Mouse (Mus musculus) thymus, adult 2 months (tissue): ENCODE measurements around the gene Il17re. TPM values are rescaled to one million over a fixed set of nuclear protein-coding genes. Genes with fewer than 3 reads are reported as not detected.

Experiments
- DNase-seq: peaks from one replicate; pipeline ENCODE4 v3.0.0; 2021
- H3K27ac ChIP-seq: fragments of 200-500 bp; 2 replicates; pipeline ENCODE4 v1.5.1; 2012; ENCODE audit warnings: low read length, control low read depth; ENCODE audit not compliant: control insufficient read depth, insufficient read depth
- H3K27me3 ChIP-seq: fragments of 200-500 bp; 2 replicates; pipeline ENCODE4 v1.6.1; 2012; ENCODE audit warnings: mild to moderate bottlenecking, low read length, moderate library complexity, mixed read lengths; ENCODE audit not compliant: control insufficient read depth, insufficient read depth
- H3K36me3 ChIP-seq: fragments of 200-500 bp; 2 replicates; pipeline ENCODE4 v1.6.1; 2012; ENCODE audit warnings: mild to moderate bottlenecking, low read length, moderate library complexity; ENCODE audit not compliant: control insufficient read depth, insufficient read depth
- H3K4me1 ChIP-seq: fragments of 200-500 bp; replicated peaks from 2 replicates; pipeline ENCODE4 v1.6.1; 2012; ENCODE audit warnings: low read length; ENCODE audit not compliant: control insufficient read depth, insufficient read depth
- H3K4me3 ChIP-seq: fragments of 200-500 bp; 2 replicates; pipeline ENCODE4 v1.5.1; 2012; ENCODE audit warnings: mild to moderate bottlenecking, low read length, control low read depth, moderate library complexity; ENCODE audit not compliant: control insufficient read depth, insufficient read depth
- CTCF ChIP-seq: fragments of 200-500 bp; IDR thresholded peaks from 2 replicates; pipeline ENCODE4 v1.5.1; 2012; ENCODE audit warnings: mild to moderate bottlenecking, control low read depth, low read length, moderate library complexity, borderline replicate concordance; ENCODE audit not compliant: control insufficient read depth, poor library complexity, insufficient read depth; ENCODE audit errors: extremely low read depth
- POLR2A ChIP-seq: fragments of 200-500 bp; IDR thresholded peaks from 2 replicates; pipeline ENCODE4 v1.6.1; 2012; ENCODE audit warnings: mild to moderate bottlenecking, low read length, control low read depth, moderate library complexity; ENCODE audit not compliant: control insufficient read depth, poor library complexity, insufficient read depth; ENCODE audit errors: extremely low read depth
- WGBS: fragments of 180-500 bp; shearing (Covaris S2); methylation state at CpG from one replicate; pipeline ENCODE4 v1.1.7; 2018; 5-methylcytosine and 5-hydroxymethylcytosine counted together
- polyA plus RNA-seq: library from polyadenylated mRNA; depleted of rRNA; stranded (reverse); fragments of >200 nt; gene quantifications from 2 replicates; pipeline ENCODE4 v1.2.3, GENCODE M21; 2012

Il17re gene
- polyA plus RNA-seq, 1 experiment, result 22.8 TPM

- 60% methylated on average over 7 of the region's 7 CpGs for WGBS
- no peak overlapping the region for H3K27ac ChIP-seq
- peaks cover 6% of the 10 kb centered on the region for H3K4me1 ChIP-seq
- no peak overlapping the region for H3K4me3 ChIP-seq
- DNase-seq, result peak; percentile 81
- no peaks in the 10 kb centered on the region for H3K36me3 ChIP-seq
- H3K27me3 ChIP-seq, result no peaks in the 10 kb centered on the region
- TF ChIP-seq POLR2A (no peak), CTCF (no peak)
Measured at GRCm38 (mm10) chr6:113441147-113441680, 17.1 kb upstream of the Il17re start.

DNA sequence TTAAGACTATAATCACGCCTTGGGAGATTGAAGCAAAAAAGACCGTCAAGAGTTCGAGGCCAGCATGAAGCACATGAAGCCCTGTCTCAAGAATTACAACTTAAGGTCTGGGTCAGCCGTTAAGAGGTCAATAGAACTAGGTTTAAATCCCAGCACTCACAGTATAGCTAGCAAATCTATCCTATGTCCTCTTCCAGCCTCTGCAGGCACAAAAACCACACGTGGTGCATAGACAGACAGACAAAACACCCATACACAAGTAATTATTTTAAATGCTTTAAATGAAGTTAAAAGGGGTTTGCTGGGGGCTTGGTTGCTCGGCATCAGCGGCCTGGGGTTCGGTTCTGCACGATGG, 16.2 kb upstream of the Il17re start:
- H3K36me3 ChIP-seq, result no peaks in the 10 kb centered on the region
- no peak for DNase-seq
- H3K4me1 ChIP-seq, result peaks cover 6% of the 10 kb centered on the region
- no peaks in the 10 kb centered on the region for H3K27me3 ChIP-seq
- TF ChIP-seq CTCF (no peak), POLR2A (no peak)
- H3K4me3 ChIP-seq, result peak overlapping the region; percentile 91
- no peak overlapping the region for H3K27ac ChIP-seq
- WGBS, result 36% methylated on average over 9 of the region's 9 CpGs

GRCm38 (mm10) chr6:113442442-113443090, 15.7 kb upstream of the Il17re start, which contains the start of gene Jagn1:
TSS of gene Jagn1 (plus strand) at chr6:113442569.
- TF ChIP-seq POLR2A (peak; percentile 66), CTCF (no peak)
- Histone ChIP-seq H3K27me3 (no peaks in the 10 kb centered on the region), H3K36me3 (peaks cover under 1% of the 10 kb centered on the region; the same call in 1 of the 2 replicates), H3K4me1 (peaks cover 6% of the 10 kb centered on the region), H3K4me3 (peak within 1 kb of the TSS; percentile 91), H3K27ac (no peak within 1 kb of the TSS)
- under 1% methylated on average over 45 of the region's 45 CpGs for WGBS
- peak; percentile 95 for DNase-seq

- no peak for DNase-seq
- TF ChIP-seq CTCF (no peak), POLR2A (no peak)
- WGBS, result 55% methylated on average over 12 of the region's 12 CpGs
- H3K27me3 ChIP-seq, result no peaks in the 10 kb centered on the region
- H3K36me3 ChIP-seq, result peaks cover 5% of the 10 kb centered on the region; the same call in 1 of the 2 replicates
- H3K4me1 ChIP-seq, result peaks cover 6% of the 10 kb centered on the region
- peak overlapping the region; percentile 91 for H3K4me3 ChIP-seq
- no peak overlapping the region for H3K27ac ChIP-seq
Measured at GRCm38 (mm10) chr6:113443091-113443490, 15.2 kb upstream of the Il17re start.

- WGBS, result 91% methylated on average over 8 of the region's 8 CpGs
- Histone ChIP-seq H3K4me3 (no peak overlapping the region), H3K4me1 (peaks cover 6% of the 10 kb centered on the region), H3K27ac (no peak overlapping the region), H3K27me3 (no peaks in the 10 kb centered on the region), H3K36me3 (peaks cover 5% of the 10 kb centered on the region; the same call in 1 of the 2 replicates)
- no peak for TF ChIP-seq CTCF
- TF ChIP-seq POLR2A, result no peak
- DNase-seq, result no peak
Measured at GRCm38 (mm10) chr6:113444207-113444965, 13.9 kb upstream of the Il17re start.

DNA sequence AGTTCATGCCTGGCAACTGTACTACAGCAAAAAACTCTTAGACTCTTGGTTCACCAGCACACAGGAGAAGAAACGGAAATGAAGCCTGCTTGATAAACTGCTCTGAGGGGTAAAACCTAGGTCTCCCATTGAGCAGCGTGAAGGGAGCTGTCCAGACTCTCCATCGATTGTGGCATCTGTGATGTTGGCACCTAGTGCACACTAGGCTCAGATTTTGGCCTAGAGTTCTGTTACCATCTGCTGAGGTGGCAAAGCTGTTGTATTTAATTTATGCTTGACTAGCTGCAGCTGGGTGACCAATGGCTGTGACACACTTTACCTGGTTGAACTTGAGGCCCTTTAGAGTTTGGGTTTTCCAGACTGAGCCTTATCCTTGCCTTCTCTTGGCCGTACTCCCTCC, 10.6 kb upstream of the Il17re start:
- Histone ChIP-seq H3K4me1 (peaks cover 6% of the 10 kb centered on the region), H3K27ac (no peak overlapping the region), H3K4me3 (no peak overlapping the region), H3K36me3 (peaks cover 5% of the 10 kb centered on the region; the same call in 1 of the 2 replicates), H3K27me3 (no peaks in the 10 kb centered on the region)
- no peak for TF ChIP-seq CTCF
- 99% methylated on average over 4 of the region's 4 CpGs for WGBS
- DNase-seq, result no peak

DNA sequence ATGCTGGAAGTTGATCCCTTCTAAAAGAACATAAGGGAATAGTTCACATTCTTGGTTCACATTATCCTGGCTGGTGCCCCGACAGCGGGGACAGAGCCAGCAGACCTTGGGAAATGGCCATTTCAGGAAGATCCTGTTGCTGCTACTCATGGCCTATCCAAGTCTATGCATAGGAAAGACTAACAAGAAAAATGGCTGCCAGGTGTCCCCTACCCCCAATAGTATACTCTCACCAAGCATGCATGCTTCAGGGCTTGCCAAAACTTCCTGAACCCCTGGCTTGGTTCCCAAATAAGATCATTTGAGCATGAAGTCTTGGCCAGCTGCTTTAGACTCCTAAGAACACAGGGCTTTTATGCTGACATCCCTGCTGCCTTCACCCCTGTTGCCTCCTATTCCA, 6.4 kb upstream of the Il17re start:
- Histone ChIP-seq H3K27ac (no peak overlapping the region), H3K36me3 (peaks cover 5% of the 10 kb centered on the region; the same call in 1 of the 2 replicates), H3K4me3 (no peak overlapping the region), H3K4me1 (peaks cover 4% of the 10 kb centered on the region), H3K27me3 (no peaks in the 10 kb centered on the region)
- DNase-seq, result no peak
- 84% methylated on average over 2 of the region's 2 CpGs for WGBS
- no peak for TF ChIP-seq CTCF
